Mouse (Mus musculus) lung, postnatal 0 days (tissue): ENCODE measurements around the gene Cdiptos. TPM values are rescaled to one million over a fixed set of nuclear protein-coding genes. Genes with fewer than 3 reads are reported as not detected.

Source experiments
- ATAC-seq: fragments of 200-750 bp; cut with Nextera tagmentation; 2 replicates; pipeline ENCODE4 v1.8.0; 2017; ENCODE audit warnings: moderate library complexity
- DNase-seq: peaks from one replicate; pipeline ENCODE4 v3.0.0-alpha.2; 2016; ENCODE audit warnings: low spot score
- H3K27ac ChIP-seq: fragments of 300-500 bp; sonication (generic); 2 replicates; pipeline ENCODE4 v1.5.1; 2014; ENCODE audit warnings: antibody characterized with exemption, mild to moderate bottlenecking, low read length, mixed read lengths
- H3K27me3 ChIP-seq: fragments of 300-500 bp; sonication (generic); replicated peaks from 2 replicates; pipeline ENCODE4 v1.6.1; 2014; ENCODE audit warnings: low read length, mixed read lengths; ENCODE audit not compliant: insufficient read depth
- H3K36me3 ChIP-seq: fragments of 300-500 bp; sonication (generic); 2 replicates; pipeline ENCODE4 v1.6.1; 2014; ENCODE audit warnings: low read length, mixed read lengths; ENCODE audit not compliant: insufficient read depth
- H3K4me1 ChIP-seq: fragments of 300-500 bp; sonication (generic); 2 replicates; pipeline ENCODE4 v1.6.1; 2014; ENCODE audit warnings: antibody characterized with exemption, low read depth, low read length, mixed read lengths; ENCODE audit not compliant: insufficient read depth
- H3K4me2 ChIP-seq: fragments of 300-500 bp; sonication (generic); replicated peaks from 2 replicates; pipeline ENCODE4 v1.6.1; 2014; ENCODE audit warnings: low read depth, mild to moderate bottlenecking, low read length, moderate library complexity, mixed read lengths
- H3K4me3 ChIP-seq: fragments of 300-500 bp; sonication (generic); 2 replicates; pipeline ENCODE4 v1.5.1; 2014; ENCODE audit warnings: low read depth, low read length
- H3K9ac ChIP-seq: fragments of 300-500 bp; sonication (generic); replicated peaks from 2 replicates; pipeline ENCODE4 v1.6.1; 2014; ENCODE audit warnings: low read depth, mild to moderate bottlenecking
- H3K9me3 ChIP-seq: fragments of 300-500 bp; sonication (generic); 2 replicates; pipeline ENCODE4 v1.6.1; 2016; ENCODE audit warnings: low read length, mixed read lengths
- CTCF ChIP-seq: IDR thresholded peaks from 2 replicates; pipeline ENCODE4 v1.5.1; 2016; ENCODE audit warnings: antibody characterized with exemption, mild to moderate bottlenecking
- EP300 ChIP-seq: IDR thresholded peaks from 2 replicates; pipeline ENCODE4 v1.6.1; 2016; ENCODE audit warnings: antibody characterized with exemption, mild to moderate bottlenecking, control low read depth
- WGBS: fragments of 180-500 bp; shearing (Covaris S2); extraction: QIAGEN DNeasy Blood & Tissue Kit; methylation state at CpG from one replicate; pipeline ENCODE4 v1.1.7; 2014; 5-methylcytosine and 5-hydroxymethylcytosine counted together
- polyA plus RNA-seq: library from polyadenylated mRNA; unstranded; fragments of >200 nt; fragmentation: Nextera tagmentation; extraction: Ambion mirVana; gene quantifications from 2 replicates; pipeline ENCODE4 v1.2.1, GENCODE M21; 2015

Cdiptos gene
- polyA plus RNA-seq, 1 experiment from 2014 or later = 3.3 TPM

DNA sequence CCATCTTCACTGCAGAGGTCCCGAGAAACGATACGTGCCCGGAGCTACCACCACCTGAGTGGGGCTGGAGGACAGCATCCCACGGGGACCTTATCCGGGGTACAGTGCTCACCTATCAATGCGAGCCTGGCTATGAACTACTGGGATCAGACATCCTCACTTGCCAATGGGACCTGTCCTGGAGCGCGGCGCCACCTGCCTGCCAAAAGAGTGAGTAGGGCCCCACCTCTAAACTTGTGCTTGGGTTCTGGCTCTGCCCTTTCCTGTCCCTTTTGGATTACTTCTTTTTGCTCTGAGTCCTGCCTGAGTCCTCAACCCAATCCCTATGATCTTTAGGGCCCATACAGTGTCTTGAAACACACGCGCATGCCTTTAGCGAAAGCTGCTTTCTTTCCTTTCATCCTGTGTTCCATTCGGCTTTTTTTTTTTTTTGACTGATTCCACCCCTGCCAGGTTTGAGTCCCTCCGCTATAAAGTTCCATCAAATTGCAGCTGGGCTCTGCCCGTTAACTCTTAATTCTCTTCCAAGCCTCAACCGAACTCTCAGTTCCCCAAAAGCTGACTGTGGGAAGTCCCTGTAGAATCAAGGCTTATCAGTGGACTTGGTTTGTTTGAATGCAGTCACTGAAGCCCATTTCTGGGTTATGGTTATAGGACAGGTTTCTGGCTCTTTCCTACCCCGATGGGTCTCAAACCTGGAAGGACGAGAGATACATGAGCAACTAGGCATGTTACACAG is 12.2 kb downstream of the Cdiptos start:
- H3K36me3 ChIP-seq = no peaks in the 10 kb centered on the region
- H3K4me1 ChIP-seq = no peaks in the 10 kb centered on the region
- no peak overlapping the region for H3K9ac ChIP-seq
- peak; percentile 74 for TF ChIP-seq CTCF
- no peak for TF ChIP-seq EP300
- 0 out of 2 replicates have a peak, but pooled peaks cover 5% of the 10 kb centered on the region for H3K27me3 ChIP-seq
- H3K4me3 ChIP-seq = no peak overlapping the region
- 28% methylated on average over 18 of the region's 19 CpGs for WGBS
- ATAC-seq = 0 out of 2 replicates have a peak, but pooled peaks have one; percentile 30
- no peaks in the 10 kb centered on the region for H3K9me3 ChIP-seq
- H3K27ac ChIP-seq = no peak overlapping the region
- DNase-seq = peak; percentile 52
- H3K4me2 ChIP-seq = no peak overlapping the region

- Histone ChIP-seq H3K4me2 (no peak overlapping the region), H3K4me3 (no peak overlapping the region), H3K27ac (no peak overlapping the region), H3K36me3 (no peaks in the 10 kb centered on the region), H3K9ac (no peak overlapping the region), H3K27me3 (0 out of 2 replicates have a peak, but pooled peaks cover 5% of the 10 kb centered on the region), H3K4me1 (no peaks in the 10 kb centered on the region), H3K9me3 (no peaks in the 10 kb centered on the region)
- ATAC-seq (no peak), DNase-seq (no peak)
- no peak for TF ChIP-seq CTCF
- TF ChIP-seq EP300 = no peak
- WGBS = 89% methylated on average over 4 of the region's 4 CpGs
Observed at GRCm38 (mm10) chr7:126961965-126962364, 13.9 kb downstream of the Cdiptos start.

GRCm38 (mm10) chr7:126961095-126961494 is 14.8 kb downstream of the Cdiptos start:
- Histone ChIP-seq H3K36me3 (no peaks in the 10 kb centered on the region), H3K4me2 (no peak overlapping the region), H3K27ac (no peak overlapping the region), H3K9me3 (no peaks in the 10 kb centered on the region), H3K4me3 (no peak overlapping the region), H3K4me1 (no peaks in the 10 kb centered on the region), H3K27me3 (0 out of 2 replicates have a peak, but pooled peaks cover 5% of the 10 kb centered on the region), H3K9ac (no peak overlapping the region)
- DNase-seq (no peak), ATAC-seq (no peak)
- TF ChIP-seq CTCF = no peak
- no peak for TF ChIP-seq EP300
- WGBS = 85% methylated on average over 5 of the region's 5 CpGs

- H3K4me3 ChIP-seq = no peak overlapping the region
- no peaks in the 10 kb centered on the region for H3K9me3 ChIP-seq
- H3K9ac ChIP-seq = no peak overlapping the region
- TF ChIP-seq EP300 (no peak), CTCF (no peak)
- ATAC-seq (0 out of 2 replicates have a peak, but pooled peaks have one; percentile 12), DNase-seq (no peak)
- H3K27me3 ChIP-seq = 0 out of 2 replicates have a peak, but pooled peaks cover 5% of the 10 kb centered on the region
- no peaks in the 10 kb centered on the region for H3K36me3 ChIP-seq
- WGBS = 33% methylated on average over 9 of the region's 9 CpGs
- H3K4me1 ChIP-seq = no peaks in the 10 kb centered on the region
- no peak overlapping the region for H3K27ac ChIP-seq
- H3K4me2 ChIP-seq = no peak overlapping the region
Observed at GRCm38 (mm10) chr7:126959780-126960179, 16.1 kb downstream of the Cdiptos start.

DNA sequence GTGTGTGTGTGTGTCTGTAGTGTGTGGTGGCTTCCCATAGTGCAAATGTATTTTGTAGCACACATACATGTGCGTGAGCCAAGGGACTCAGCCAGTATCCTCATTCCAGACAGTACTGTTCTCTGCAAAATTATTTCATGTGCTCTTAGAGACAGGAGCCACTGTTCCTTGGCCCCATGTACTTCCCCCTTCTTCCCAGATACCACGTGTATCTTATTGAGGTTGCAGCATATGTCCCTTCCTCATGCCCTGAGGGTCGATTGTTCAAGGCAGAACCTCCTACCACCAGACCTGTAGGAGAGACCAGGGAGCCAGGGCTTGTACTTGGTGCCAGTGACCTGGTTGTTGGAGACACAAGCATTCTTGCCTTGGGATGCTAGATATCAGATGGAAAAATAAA is 20.8 kb downstream of the Cdiptos start:
- no peak for ATAC-seq
- H3K4me1 ChIP-seq = no peaks in the 10 kb centered on the region
- no peak overlapping the region for H3K27ac ChIP-seq
- no peaks in the 10 kb centered on the region for H3K36me3 ChIP-seq
- no peak overlapping the region for H3K9ac ChIP-seq
- H3K9me3 ChIP-seq = no peaks in the 10 kb centered on the region
- no peak overlapping the region for H3K4me3 ChIP-seq
- WGBS = 42% methylated on average over 3 of the region's 3 CpGs
- DNase-seq = no peak
- TF ChIP-seq CTCF (no peak), EP300 (no peak)
- peaks cover 11% of the 10 kb centered on the region for H3K27me3 ChIP-seq
- no peak overlapping the region for H3K4me2 ChIP-seq

GRCm38 (mm10) chr7:126952646-126953045 is 23.3 kb downstream of the Cdiptos start:
- no peak overlapping the region for H3K4me2 ChIP-seq
- no peaks in the 10 kb centered on the region for H3K36me3 ChIP-seq
- H3K27me3 ChIP-seq = peaks cover 13% of the 10 kb centered on the region
- DNase-seq = no peak
- TF ChIP-seq EP300 (no peak), CTCF (no peak)
- WGBS = 0% methylated on average over 6 of the region's 8 CpGs
- no peak for ATAC-seq
- H3K9me3 ChIP-seq = no peaks in the 10 kb centered on the region
- H3K4me3 ChIP-seq = no peak overlapping the region
- no peak overlapping the region for H3K9ac ChIP-seq
- H3K27ac ChIP-seq = no peak overlapping the region
- peaks cover 5% of the 10 kb centered on the region; the same call in 1 of the 2 replicates for H3K4me1 ChIP-seq
